Mouse (Mus musculus) liver, adult 2 months (tissue): ENCODE data around the gene Tceanc2.

Experiments used
- CTCF ChIP-seq: fragments of 200-500 bp; IDR thresholded peaks from 2 replicates; pipeline ENCODE4 v1.5.1; 2011; ENCODE audit warnings: low read depth, low read length, control low read depth
- POLR2A ChIP-seq: fragments of 200-500 bp; IDR thresholded peaks from 2 replicates; pipeline ENCODE4 v1.6.1; 2011; ENCODE audit warnings: low read length, control low read depth; ENCODE audit not compliant: insufficient read depth; ENCODE audit errors: extremely low read depth

DNA sequence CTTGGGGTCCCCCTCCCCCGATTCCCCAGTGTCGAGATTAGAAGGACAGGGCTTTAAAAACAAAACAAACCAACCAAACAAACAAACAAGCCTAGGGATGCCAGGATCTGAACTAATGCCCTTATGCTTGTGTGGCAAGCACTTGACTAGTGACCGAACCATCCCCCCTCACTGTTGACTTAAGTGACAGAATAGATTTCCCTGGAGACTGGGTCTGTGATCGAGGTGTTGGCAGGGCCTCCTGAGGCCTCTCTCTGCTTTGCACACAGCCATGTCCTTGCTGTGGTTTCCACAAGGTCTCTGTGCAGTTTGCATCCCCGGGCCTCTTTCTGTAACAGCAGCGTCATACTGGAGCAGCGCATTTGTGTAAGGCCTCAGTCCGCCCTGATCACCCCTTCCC, 49.5 kb downstream of the Tceanc2 start:
- TF ChIP-seq POLR2A, result no peak
- no peak for TF ChIP-seq CTCF
